Mouse (Mus musculus): ENCODE results near the gene Hist1h3e. TPM values are rescaled to one million over a fixed set of nuclear protein-coding genes. Genes with fewer than 3 reads are reported as not detected.
A peak's percentile ranks its signal among the peaks of the same experiment; 100 is the strongest.
"Not testable (repeated sequence)": the region's sequence is repeated elsewhere in the genome, so short reads cannot be mapped to it uniquely, and the experiment has no call there.

The Hist1h3e gene
- total RNA-seq, 2 experiments from 2014 or later = 49.0 to 79.9 TPM

DNA sequence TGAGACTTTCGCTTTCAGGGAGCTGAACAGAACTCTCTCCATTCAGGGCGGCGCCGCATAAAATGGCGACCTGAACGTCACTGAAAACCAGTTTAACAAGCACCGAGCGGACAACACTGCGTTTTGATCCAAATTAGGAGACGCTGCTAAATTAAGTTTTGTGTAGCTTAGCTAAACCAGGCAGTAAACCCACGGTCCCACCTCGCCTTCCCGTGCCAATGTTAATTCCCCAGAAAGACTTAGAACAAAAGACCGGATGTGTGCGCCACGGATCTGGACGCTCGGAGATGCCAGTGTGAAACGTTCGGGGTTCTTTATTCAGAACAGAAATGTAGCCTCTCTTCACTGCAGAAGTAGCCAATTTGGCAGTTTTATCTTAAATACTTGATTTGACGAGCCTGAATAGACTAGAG, 22.9 kb upstream of the Hist1h3e start:
- intact Hi-C loops (cut with DNase I) = loop anchor here (5.0 to 10.0 kb wide), 2 partner anchors 37 to 1830 kb away; partner anchors contain the start of genes Hist1h1e, Hist1h2ak, Hist1h2be and Hist1h2bn
- DNase-seq = peak; percentile 65 to 79

DNA sequence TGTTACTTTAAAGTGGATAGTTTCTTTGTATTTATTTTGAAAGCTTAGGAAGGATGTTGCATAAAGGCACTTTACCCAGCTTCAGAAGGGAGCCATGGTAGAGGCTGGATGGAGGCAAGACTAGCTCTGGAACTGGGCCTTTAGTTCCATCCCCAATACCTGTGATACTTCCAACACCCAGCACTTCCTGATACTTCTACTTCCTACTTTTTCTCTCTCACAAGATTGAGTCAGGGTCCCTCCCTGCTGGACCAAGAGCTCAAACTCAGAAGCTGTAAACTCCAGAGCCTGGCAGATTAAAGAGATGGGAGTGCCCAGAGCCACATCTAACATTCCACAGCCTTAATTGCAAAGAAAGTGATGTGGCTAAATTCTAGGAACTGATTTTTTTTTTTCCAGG, 22.2 kb upstream of the Hist1h3e start:
- intact Hi-C loops (cut with DNase I) = loop anchor here (5.0 to 10.0 kb wide), 4 partner anchors 52 to 1830 kb away; partner anchors contain the start of genes Hist1h1c, Hist1h1t, Hist1h2af and Hist1h2ak
- DNase-seq = no peak

DNA sequence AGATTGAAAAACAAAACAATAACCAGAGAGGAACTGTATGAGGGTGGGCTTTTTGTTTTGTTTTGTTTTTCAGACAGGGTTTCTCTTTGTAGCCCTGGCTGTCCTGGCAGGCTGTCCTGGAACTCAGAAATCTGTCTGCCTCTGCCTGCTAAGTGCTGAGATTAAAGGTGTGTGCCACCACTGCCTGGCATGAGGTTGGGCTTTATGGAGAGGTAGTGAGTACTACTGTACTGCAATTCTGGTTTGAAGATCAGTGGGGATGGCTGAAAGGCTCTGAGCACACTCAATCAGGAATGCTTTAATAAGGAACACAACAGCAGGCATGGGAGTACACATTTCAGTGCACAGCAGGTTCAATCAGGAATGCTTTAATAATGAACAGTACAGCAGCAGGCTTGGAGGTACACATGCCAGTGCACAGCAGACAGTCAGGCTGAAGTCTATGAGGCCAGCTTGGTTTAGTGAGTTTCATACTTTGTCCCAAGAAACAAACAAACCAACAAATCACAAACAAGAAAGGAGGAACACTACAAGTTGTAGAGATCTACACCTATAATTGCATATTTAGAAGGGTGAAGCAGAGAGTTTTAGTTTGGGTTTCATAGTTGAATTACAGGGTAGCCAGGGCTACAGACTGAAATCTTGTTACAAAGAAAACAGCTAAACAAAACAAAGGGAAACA, 21.4 kb upstream of the Hist1h3e start:
- DNase-seq = no peak
- intact Hi-C loops (cut with DNase I) = loop anchor here (5.0 to 10.0 kb wide), 4 partner anchors 51 to 1829 kb away; partner anchors contain the start of genes Hist1h1c, Hist1h1t, Hist1h2af and Hist1h2ak

DNA sequence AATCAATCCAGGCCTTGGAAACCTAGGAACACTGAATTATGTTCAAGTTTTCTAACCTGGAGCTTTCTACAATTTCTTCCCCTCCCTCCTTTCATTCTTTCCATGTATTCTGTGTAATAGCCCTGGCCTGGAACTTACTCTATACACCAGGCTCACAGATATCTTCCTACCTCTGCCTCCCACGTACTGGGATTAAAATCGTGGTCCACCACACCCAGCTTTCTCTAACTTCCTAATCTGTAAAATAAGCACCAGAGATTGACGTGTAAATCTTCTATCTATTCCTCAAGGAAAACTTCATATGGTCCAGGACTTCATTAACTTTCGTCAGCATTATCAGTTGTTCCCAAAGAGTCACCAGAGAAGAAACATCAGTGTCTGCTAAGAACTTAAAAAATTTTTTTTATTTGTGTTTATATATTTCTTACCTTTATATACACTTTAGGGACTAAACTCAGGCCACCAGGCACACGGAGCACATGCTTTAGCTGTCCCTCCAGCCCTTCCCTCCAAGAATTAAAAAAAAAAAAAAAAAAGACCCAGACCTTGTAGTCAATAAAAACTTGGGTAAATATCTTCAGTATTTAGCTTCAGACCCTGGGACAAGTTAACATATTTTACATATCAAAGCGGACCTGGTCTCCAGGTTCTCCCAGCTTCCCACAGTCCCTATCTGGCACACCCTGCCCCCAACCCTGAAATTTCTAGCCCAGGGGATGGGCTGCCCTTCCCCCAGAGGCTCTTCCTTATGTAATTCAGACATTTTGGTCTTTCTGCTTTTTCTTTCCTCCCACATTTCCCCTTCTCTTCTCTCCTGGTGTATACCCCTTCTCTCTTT, 20.3 kb upstream of the Hist1h3e start:
- DNase-seq = no peak
- intact Hi-C loops (cut with DNase I) = loop anchor here (5.0 to 10.0 kb wide), 4 partner anchors 50 to 1828 kb away; partner anchors contain the start of genes Hist1h1c, Hist1h1t, Hist1h2af and Hist1h2ak

DNA sequence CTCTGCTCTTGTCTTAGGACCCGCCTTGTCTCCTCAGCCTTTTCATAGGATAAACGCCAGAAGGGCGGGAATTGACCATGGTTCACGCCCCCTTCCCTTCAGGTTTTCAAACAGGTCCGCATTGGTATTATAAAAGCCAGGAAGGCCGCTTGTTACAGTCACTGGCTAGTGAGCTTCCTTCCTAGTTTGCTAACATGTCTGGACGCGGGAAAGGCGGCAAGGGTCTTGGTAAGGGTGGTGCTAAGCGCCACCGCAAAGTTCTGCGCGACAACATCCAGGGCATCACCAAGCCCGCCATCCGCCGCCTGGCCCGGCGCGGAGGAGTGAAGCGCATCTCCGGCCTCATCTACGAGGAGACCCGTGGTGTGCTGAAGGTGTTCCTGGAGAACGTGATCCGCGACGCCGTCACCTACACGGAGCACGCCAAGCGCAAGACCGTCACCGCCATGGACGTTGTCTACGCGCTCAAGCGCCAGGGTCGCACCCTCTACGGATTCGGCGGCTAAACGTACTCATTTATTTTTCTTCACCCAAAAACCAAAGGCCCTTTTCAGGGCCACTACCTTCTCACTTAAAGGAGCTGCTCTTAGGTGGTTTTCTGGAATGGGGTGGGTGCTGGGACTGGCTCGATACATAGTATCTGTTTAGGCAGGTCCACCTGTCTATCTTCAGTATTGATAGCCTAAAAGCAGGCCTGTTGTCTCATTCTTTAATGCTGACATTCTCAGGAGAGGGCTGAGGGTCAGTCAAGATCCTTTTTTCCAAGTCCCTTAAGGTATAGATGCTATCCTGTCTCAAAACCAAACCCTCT, 19.4 kb upstream of the Hist1h3e start, which contains the start of gene Hist1h4d:
TSS of gene Hist1h4d (plus strand) at position 191 of the 811 bp plus-strand sequence.
- intact Hi-C loops (cut with DNase I) = loop anchor here (5.0 to 10.0 kb wide), 4 partner anchors 49 to 1827 kb away; partner anchors contain the start of genes Hist1h1c, Hist1h1t, Hist1h2af and Hist1h2ak
- DNase-seq = peak; percentile 91 to 98

DNA sequence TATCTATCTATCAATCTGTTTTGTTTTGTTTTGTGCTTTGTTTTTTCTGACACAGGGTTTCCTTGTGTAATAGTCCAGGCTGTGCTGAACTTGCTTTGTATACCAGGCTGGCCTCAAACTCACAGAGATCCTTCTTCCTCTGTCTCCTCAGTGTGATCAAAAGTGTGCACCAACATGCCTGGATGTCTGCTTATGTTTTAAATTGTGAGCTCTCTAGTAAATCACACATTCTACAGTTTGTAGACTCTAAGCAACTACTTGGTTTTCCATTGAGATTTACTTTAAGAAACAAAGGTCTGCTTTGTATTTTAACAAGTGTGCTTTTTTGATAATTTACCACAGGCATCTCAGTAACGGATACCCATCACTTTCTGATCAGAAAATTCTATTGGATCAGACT, 15.7 kb upstream of the Hist1h3e start:
- intact Hi-C loops (cut with DNase I) = no loop called here

DNA sequence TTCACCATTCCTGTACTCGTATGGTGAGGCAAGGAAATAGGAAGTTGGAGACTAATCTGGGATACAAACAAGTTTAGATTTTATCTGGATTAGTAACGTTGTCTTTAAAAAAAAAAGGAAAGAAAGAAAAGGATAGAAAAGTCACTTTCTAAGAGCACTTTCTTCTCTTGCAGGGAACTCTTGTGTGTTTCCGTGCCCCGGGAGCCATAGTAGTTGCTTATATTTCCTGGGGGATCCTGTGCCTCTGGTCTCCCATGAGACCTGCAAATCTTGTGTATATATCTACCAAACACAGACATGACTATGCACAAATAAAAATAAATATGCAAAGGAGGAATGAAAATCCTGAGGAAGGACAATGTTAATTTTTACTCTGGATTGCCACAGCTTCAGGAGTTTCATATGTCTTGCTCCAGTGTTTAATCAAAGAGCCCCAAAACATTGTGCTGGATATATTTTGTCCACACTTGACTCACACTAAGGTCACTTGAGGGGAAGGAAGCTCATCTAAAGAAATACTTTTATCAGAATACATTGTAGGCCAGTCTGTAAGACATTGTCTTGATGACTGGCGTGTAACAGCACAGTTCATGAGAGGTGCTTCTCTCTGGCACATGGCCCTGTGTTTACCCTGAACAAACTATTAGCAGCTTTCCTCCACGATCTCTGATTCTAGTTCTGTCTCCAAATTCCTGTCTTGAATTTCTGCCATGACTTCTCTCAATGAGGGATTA, 14.9 kb upstream of the Hist1h3e start:
- intact Hi-C loops (cut with DNase I) = no loop called here
- no peak for DNase-seq

More for the DNA sequence above, 15.7 kb upstream of the Hist1h3e start:
- no peak for DNase-seq

DNA sequence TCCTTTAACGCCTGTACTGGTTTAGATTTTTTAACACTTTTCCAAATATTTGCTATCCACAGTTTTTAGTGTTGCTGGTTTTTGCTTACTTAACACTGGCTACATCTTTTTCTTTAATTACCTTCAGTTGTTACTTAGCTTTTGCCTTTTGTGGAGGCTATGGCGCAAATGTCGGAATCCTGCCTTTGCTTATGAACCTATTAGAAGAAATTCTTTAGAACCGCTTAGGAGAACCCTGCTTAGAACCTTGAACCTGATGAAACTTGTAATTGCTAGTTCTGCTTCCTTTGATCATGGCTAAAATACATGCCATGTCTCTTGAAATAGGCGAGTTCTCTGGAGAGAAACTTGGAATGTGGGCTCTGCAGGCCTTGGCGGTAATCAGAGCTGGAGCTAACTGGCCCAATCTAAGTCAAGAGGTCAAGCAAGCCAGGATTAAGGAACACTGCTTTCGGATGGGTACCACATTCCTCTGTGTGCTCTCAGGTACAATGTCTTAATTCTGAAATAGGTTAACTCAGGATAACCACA, 14.2 kb upstream of the Hist1h3e start:
- intact Hi-C loops (cut with DNase I) = no loop called here
- DNase-seq = no peak

DNA sequence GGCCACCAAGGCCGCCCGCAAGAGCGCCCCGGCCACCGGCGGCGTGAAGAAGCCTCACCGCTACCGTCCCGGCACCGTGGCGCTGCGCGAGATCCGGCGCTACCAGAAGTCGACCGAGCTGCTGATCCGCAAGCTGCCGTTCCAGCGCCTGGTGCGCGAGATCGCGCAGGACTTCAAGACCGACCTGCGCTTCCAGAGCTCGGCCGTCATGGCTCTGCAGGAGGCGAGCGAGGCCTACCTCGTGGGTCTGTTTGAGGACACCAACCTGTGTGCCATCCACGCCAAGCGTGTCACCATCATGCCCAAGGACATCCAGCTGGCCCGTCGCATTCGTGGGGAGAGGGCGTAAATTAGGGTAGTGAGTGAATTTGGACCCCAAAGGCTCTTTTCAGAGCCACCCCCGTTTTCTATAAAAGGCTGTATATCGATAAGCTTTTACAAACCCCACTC, 13.7 kb upstream of the Hist1h3e start:
- intact Hi-C loops (cut with DNase I); DNase-seq: not testable (repeated sequence)

DNA sequence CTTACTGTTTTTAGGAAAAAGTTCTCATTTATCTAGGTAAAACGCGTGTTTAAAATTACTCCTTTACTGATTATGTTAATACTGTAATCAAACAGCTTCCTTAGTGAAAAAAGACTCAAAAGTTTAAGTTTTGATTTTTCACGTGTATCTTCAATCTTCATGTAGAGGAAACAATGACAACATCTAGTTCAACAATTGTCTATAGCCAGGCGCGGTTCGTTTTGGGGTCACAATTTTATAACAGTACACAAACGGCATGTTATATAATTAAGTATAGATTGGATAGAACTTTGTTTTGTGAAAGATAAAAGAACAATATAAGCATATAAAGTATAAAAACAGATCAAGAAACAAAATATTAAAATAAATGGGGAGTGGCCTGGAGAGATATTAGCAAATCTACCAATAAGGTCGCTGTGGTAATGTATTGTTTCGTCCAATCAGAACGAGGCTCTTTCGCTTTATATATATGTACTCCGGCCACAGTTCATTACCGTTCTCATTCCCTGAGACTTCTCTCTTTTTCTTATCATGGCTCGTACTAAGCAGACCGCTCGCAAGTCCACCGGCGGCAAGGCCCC, 13.2 kb upstream of the Hist1h3e start, which contains the start of gene Hist1h3d:
TSS of gene Hist1h3d (plus strand) at position 493 of the 581 bp plus-strand sequence.
- intact Hi-C loops (cut with DNase I) = no loop called here
- peak in 1 of 2 experiments; percentile 44 for DNase-seq

DNA sequence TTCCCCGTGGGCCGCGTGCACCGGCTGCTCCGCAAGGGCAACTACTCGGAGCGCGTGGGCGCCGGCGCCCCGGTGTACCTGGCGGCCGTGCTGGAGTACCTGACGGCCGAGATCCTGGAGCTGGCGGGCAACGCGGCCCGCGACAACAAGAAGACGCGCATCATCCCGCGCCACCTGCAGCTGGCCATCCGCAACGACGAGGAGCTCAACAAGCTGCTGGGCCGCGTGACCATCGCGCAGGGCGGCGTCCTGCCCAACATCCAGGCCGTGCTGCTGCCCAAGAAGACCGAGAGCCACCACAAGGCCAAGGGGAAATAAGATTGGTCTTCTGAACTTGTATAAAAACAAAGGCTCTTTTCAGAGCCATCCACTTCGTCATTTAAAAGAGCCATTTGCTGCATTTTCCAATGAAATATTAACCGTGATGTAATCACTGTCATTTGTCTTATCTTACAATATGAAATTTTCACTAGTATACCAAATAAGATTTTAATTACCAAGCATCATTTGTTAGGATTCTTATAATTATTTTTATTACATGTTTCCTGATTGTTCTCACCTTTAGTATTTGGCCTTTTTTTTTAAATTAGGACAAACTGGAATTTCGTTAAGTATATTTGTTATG, 12.5 kb upstream of the Hist1h3e start:
- DNase-seq = not testable (repeated sequence)

DNA sequence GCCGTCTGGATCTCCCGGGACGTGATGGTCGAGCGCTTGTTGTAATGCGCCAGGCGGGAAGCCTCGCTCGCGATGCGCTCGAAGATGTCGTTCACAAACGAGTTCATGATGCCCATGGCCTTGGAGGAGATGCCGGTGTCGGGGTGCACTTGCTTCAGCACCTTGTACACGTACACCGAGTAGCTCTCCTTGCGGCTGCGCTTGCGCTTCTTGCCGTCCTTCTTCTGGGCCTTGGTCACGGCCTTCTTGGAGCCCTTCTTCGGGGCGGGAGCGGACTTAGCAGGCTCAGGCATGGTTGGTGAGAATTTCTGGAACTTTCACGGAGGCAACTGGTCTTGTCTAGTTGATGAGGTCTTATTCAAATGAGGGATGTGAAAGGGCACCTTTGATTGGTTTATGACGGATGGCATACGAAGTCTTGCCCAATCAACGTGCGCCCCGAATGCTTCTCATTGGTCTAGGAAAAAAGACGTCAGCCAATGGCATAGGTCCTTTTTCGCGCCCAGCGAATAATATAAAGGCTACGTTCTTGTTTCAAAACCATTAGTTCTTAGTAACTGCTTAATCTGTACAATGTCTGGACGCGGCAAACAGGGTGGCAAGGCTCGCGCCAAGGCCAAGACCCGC, 11.8 kb upstream of the Hist1h3e start, which contains the start of the genes Hist1h2bf and Hist1h2ad:
TSS of gene Hist1h2bf (minus strand) at position 299 of the 627 bp plus-strand sequence.
TSS of gene Hist1h2ad (plus strand) at position 484 of the 627 bp plus-strand sequence.
- intact Hi-C loops (cut with DNase I) = loop anchor here (5.0 kb wide), 1 partner anchor 1537 kb away; the partner anchor contains the start of genes Hist1h2ah and Hist1h2bk
- DNase-seq = peak; percentile 77 to 85

More for the DNA sequence above, 12.5 kb upstream of the Hist1h3e start:
- intact Hi-C loops (cut with DNase I) = loop anchor here (5.0 kb wide), 1 partner anchor 1537 kb away; the partner anchor contains the start of genes Hist1h2ah and Hist1h2bk

DNA sequence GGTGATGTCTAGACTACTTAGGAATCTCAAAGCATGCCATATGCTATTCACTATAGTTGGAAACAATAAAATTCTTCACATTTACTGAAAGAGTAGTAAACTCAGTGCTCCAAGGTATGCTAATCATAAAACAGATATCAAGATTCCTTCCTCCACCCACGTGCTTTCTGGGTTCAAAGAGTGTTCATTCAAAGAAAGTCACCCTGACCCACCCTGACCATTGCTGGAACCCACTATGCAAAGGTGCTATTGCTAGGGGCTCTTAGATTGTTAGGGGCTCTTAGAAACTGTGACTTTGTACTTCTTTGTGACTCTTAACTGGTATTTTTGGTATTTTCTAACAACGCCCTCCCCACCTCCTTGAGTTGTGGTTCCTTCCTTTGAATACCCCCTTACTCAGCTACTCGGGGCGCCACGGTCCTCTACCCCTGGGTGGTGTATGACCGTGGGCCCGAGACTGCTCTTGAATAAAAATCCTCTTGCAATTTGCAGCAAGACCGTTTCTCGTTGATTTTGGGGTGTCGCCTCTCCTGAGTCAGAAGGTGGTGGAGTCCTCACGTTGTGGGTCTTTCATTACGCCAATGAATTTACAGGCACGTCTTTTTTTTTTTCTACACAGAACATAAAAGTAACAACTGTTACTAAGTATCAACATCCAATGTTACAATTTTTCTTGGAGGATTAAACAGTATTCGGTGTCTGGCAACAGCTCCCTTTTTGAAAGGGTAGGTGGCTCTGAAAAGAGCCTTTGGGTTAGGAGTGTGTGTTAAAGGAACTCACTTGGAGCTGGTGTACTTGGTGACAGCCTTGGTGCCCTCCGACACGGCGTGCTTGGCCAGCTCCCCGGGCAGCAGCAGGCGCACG, 11.1 kb upstream of the Hist1h3e start:
- not testable (repeated sequence) for DNase-seq
- intact Hi-C loops (cut with DNase I) = loop anchor here (5.0 kb wide), 1 partner anchor 1536 kb away; the partner anchor contains the start of genes Hist1h2ah and Hist1h2bk

DNA sequence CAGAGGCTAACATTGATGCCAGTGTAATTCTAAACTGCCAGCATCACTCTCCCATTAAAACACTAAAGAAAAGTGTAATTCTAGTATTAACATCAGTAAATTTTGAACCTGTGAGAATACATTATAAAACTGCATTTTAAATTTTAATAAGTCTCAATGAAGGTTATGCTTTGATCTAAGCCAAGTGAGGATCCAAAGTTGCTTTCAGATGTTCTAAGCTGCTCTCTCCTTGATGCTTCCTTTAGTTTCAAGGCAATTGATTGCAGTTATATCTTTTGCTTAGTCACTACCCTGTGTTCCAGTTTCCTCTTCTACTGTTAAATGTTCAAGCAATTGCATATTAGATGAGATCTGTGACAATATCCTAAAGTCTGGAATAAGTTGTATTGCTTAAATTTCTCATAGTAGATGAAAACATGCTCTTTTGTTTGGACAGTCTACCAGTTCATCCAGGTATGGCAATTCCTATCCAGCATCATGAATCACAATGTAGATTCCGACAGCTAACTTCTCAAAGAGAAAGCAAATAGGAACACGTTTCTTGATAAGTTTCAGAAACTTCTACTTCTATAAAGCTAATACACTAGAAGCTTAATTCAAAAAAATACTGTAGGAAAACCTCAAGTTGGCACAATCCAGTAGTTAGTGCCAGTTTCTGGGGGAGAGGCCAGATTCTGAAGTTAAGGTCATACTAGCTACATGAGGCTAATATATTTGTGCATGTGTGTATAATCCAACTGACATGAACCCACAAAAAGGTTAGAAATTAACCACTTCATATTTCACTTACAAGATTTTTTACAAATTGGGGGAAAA, 10.3 kb upstream of the Hist1h3e start:
- no peak for DNase-seq
- intact Hi-C loops (cut with DNase I) = loop anchor here (5.0 kb wide), 1 partner anchor 1535 kb away; the partner anchor contains the start of genes Hist1h2ah and Hist1h2bk

Data from heart, postnatal 14 days (tissue).